Mouse (Mus musculus): ENCODE data around the gene Mafb.

Gene Mafb

GRCm38 (mm10) chr2:160366980-160367338 lies at the start of gene Mafb:
Gene Mafb, minus strand, starts transcription at chr2:160367065.
- DNase-seq: peak; percentile 94

- no peak for DNase-seq
These were observed 48.3 kb upstream of the Mafb start for GRCm38 (mm10) chr2:160415161-160415560.

GRCm38 (mm10) chr2:160414736-160415135 lies 47.9 kb upstream of the Mafb start:
- DNase-seq: no peak

- peak; percentile 16 for DNase-seq
These were observed 47.1 kb upstream of the Mafb start for GRCm38 (mm10) chr2:160413982-160414381.

- no peak for DNase-seq
These were observed 46.2 kb upstream of the Mafb start for GRCm38 (mm10) chr2:160413055-160413454.

GRCm38 (mm10) chr2:160411431-160411830 lies 44.6 kb upstream of the Mafb start:
- DNase-seq: no peak

GRCm38 (mm10) chr2:160407720-160408119 lies 40.9 kb upstream of the Mafb start:
- no peak for DNase-seq

GRCm38 (mm10) chr2:160397747-160398146 lies 30.9 kb upstream of the Mafb start:
- DNase-seq: no peak

- DNase-seq: no peak
These were observed 27.9 kb upstream of the Mafb start for GRCm38 (mm10) chr2:160394735-160395134.

GRCm38 (mm10) chr2:160392648-160393047 lies 25.8 kb upstream of the Mafb start:
- no peak for DNase-seq

- no peak for DNase-seq
These were observed 21.7 kb upstream of the Mafb start for GRCm38 (mm10) chr2:160388596-160388995.

GRCm38 (mm10) chr2:160383418-160383817 lies 16.6 kb upstream of the Mafb start:
- no peak for DNase-seq

- peak; percentile 65 for DNase-seq
These were observed 11.4 kb upstream of the Mafb start for GRCm38 (mm10) chr2:160378271-160378670.

GRCm38 (mm10) chr2:160376236-160376635 lies 9.4 kb upstream of the Mafb start:
- DNase-seq: no peak

GRCm38 (mm10) chr2:160369653-160370420 lies 3.0 kb upstream of the Mafb start:
- DNase-seq: no peak

GRCm38 (mm10) chr2:160368422-160369357 lies 1.8 kb upstream of the Mafb start:
- no peak for DNase-seq

GRCm38 (mm10) chr2:160367448-160368208 lies 763 bp upstream of the Mafb start:
- DNase-seq: peak; percentile 93

- no peak for DNase-seq
These were observed 520 bp downstream of the Mafb start for GRCm38 (mm10) chr2:160366111-160366979.

GRCm38 (mm10) chr2:160365107-160365911 lies 1.6 kb downstream of the Mafb start:
- DNase-seq: peak; percentile 77

- DNase-seq: no peak
These were observed 2.2 kb downstream of the Mafb start for GRCm38 (mm10) chr2:160364666-160365065.

- DNase-seq: no peak
These were observed 2.7 kb downstream of the Mafb start for GRCm38 (mm10) chr2:160364128-160364650.

All from kidney, adult 18-20 months (tissue).